Mouse (Mus musculus) liver, postnatal 0 days (tissue): ENCODE measurements at regions not wholly inside any gene's neighbourhood (a gene's known extent, or its start where the extent isn't known, plus 50 kb on each side); places are given as distances from the start of the nearest gene placed in this dataset.

Source experiments
- CTCF ChIP-seq: sonication (generic); IDR thresholded peaks from 2 replicates; pipeline ENCODE4 v1.5.1; 2016; ENCODE audit warnings: antibody characterized with exemption, low read depth
- EP300 ChIP-seq: IDR thresholded peaks from 2 replicates; pipeline ENCODE4 v1.6.1; 2016; ENCODE audit warnings: antibody characterized with exemption, low read depth, mild to moderate bottlenecking

- TF ChIP-seq CTCF: no peak
- TF ChIP-seq EP300: no peak
Observed at GRCm38 (mm10) chr14:76272840-76273239, 141.9 kb upstream of the Tsc22d1 start.
